Mouse (Mus musculus) left cerebral cortex, postnatal 4 days (tissue): Measurements from ENCODE around the gene Psma6. TPM values are rescaled to one million over a fixed set of nuclear protein-coding genes. Genes with fewer than 3 reads are reported as not detected.

Experiments used
- DNase-seq: peaks from one replicate; pipeline ENCODE4 v3.0.0-alpha.2; 2022
- intact Hi-C: fragments of 180-260 bp; cut with DNase I; formaldehyde crosslinking; loops from one replicate; pipeline ENCODE4 v1.15.1; 2025
- total RNA-seq, 2 experiments: library from RNA; stranded (reverse); gene quantifications; 2 replicates each; pipeline ENCODE4 v1.2.3; 2021

The Psma6 gene
- total RNA-seq, 2 experiments from 2014 or later, result 173 to 183 TPM

DNA sequence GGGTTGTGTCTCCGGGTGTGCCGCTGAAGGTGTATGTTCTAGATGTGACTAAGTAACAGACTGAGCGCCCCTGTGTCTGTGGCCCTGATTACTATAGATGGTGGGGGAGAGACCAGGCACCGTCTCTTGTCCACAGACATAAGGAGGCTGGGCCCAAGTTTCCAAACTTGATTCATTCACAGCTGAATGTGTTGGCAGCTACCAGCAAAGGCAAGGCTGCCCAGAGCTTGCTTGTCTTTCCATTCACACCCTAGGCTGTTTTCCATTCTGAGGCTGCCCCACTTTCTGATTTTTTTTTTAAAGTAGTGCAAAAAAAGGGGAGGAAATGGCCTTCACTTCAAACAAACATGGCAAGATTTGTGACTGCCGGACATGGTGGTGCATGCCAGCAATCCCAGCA is 72.9 kb downstream of the Psma6 start:
- intact Hi-C loops, result no loop called here
- no peak for DNase-seq

DNA sequence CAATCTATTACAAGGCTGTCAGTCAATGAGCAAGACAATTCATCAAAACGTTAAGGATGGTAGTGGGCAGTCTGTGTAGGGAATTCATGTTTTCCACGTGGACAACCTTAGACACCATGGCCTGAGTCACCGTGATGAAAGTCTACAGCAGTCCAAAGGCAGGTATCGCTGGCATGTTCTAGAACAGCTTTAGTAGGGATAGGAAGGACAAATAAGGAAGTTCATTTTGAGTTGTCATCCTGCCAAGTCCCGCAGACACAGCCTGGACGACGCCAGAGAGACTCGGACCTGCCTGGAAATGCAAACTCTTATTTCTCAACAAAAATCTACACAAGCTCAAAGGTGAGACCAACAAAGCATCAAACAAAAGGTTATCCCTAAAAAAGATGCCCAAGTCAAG is 75.7 kb downstream of the Psma6 start:
- no peak for DNase-seq
- intact Hi-C loops, result no loop called here

DNA sequence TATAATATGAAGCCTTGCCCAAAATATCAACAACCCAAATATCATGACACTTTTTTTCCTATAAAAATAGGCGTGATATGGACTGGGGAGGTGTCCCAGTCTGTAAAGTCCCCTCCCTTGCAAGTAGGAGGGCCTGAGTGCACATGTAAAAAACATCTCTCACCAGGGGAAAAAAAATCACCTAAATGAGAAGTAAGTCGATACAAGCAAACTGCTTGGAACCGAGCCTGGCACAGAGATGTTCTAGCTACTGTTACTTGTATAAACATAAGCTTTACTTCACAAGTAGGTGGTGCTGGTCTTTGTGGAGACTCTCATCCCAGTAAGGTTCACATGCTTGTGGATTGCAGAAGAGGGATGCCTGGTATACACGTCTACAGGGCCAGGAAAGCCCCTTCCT is 76.9 kb downstream of the Psma6 start:
- intact Hi-C loops, result no loop called here
- no peak for DNase-seq

GRCm38 (mm10) chr12:55461767-55462166 is 77.7 kb downstream of the Psma6 start:
- intact Hi-C loops, result no loop called here
- DNase-seq, result no peak

DNA sequence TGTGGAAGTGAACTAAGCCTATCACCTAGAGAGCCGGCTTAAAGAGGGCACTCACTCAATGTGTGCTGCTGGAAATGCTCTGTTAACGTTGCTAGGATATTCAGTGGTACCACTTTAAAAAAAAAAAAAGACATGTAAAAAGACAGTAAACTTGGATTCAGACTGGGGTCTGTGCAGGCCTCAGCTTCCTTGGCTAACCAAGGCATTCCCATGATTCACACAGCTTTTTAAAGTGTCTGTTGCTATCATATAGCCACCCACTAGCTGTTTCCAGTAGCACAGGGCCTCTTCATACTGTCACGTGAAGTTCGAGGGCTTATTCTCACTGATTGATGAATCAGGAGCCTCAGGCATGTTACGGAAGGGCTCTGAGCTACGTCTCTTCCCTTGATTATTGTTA is 78.4 kb downstream of the Psma6 start:
- DNase-seq, result no peak
- intact Hi-C loops, result no loop called here

GRCm38 (mm10) chr12:55463087-55463486 is 79.1 kb downstream of the Psma6 start:
- intact Hi-C loops, result no loop called here
- no peak for DNase-seq

DNA sequence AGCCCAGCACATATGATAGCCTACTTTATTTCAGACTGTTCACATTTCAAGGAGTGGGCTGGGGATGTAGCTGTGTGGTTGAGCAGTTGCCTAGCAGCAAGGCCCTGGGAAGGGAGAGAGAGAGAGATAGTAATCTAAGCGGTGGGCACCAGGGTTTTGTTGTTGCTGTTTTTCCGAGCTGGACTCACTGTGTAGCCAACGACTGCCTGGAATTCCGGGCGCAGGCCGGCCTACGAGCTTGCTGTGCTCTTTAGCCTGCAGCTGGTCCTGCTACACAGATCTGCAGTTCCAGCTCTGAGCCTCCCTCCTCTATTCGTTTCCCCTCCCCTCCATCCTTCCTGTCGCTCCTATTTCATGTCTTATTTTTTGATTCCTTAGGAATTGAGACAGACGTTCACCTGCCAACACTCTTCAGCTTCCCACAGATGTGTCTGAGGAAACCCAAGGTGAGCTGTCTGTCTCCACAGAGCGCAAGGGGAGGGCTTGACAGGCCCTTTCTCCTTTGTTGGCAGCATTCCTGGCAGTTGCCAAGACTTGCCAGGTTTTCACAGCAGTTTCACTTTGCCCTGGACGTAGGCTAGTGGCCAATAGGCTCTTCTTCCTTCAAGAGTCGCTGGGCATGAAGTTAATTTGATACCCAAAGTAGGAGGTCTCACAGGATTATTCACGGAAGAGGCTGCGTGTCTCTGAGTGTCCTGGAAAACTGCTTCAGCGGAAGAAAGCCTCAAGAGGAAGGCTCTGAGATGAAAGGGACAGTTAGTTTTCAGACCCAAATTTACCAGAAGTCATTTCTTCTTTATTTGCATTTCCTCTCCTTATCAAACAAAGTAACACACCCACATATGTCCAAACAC is 80.2 kb downstream of the Psma6 start:
- intact Hi-C loops, result no loop called here

DNA sequence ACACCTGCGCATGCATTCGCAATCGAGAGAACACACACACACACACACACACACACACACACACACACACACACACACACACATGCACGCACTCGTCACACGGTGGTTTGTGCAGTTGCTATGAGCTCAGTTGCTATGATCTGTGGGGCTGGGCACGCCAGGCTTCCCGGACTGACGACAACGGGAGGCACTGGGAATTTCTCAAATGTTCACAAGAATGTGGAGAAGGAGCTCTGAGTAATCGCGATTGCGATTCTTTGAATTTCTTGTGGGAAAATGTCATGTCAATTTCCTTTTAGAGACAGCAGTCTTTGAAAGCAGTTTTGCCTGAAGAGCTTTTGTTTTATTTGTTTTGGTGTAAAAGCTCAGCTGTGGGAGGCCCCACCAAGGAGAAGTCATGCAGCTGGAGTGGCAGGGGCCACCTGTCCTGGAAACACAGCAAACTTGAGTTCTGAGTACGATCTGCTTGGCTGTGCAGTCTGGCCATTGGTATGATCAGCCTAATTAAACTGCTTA is 80.9 kb downstream of the Psma6 start:
- peak; percentile 36 for DNase-seq

More for the DNA sequence above, 80.2 kb downstream of the Psma6 start:
- peak; percentile 86 for DNase-seq

DNA sequence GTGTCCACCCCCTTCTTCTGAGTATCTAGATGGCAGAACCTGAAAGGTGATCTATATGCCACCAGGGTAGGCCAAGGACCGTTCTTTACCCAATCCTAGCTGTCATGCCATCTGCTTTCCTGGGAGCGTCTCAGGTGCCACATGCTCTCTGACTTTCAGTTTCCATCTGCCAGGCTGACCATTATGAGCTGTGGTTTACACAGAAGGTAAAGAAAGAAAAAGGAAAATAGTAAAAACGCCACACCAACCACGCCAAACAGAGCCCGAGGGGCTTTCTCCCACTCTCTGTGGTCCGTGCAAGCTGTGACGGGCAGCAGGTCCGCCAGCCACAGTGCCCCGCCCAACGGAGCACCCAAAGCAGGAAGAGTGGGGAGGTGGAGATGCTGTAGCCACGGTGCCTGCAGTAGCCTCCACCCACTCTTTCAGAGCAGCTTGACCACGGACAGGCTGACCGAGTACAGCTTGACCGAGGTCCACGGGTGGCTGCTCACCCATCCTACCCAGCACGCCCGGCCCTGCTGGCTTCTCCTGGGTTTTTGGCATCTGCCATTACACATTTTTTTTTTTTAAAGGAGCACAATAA is 81.5 kb downstream of the Psma6 start:
- intact Hi-C loops, result no loop called here
- DNase-seq, result peak; percentile 29

More for the DNA sequence above, 80.9 kb downstream of the Psma6 start:
- intact Hi-C loops, result no loop called here

- DNase-seq, result peak; percentile 50
- intact Hi-C loops, result no loop called here
Observed at GRCm38 (mm10) chr12:55466088-55466701, 82.2 kb downstream of the Psma6 start.

- DNase-seq, result no peak
- intact Hi-C loops, result no loop called here
Observed at GRCm38 (mm10) chr12:55466816-55467215, 82.8 kb downstream of the Psma6 start.

DNA sequence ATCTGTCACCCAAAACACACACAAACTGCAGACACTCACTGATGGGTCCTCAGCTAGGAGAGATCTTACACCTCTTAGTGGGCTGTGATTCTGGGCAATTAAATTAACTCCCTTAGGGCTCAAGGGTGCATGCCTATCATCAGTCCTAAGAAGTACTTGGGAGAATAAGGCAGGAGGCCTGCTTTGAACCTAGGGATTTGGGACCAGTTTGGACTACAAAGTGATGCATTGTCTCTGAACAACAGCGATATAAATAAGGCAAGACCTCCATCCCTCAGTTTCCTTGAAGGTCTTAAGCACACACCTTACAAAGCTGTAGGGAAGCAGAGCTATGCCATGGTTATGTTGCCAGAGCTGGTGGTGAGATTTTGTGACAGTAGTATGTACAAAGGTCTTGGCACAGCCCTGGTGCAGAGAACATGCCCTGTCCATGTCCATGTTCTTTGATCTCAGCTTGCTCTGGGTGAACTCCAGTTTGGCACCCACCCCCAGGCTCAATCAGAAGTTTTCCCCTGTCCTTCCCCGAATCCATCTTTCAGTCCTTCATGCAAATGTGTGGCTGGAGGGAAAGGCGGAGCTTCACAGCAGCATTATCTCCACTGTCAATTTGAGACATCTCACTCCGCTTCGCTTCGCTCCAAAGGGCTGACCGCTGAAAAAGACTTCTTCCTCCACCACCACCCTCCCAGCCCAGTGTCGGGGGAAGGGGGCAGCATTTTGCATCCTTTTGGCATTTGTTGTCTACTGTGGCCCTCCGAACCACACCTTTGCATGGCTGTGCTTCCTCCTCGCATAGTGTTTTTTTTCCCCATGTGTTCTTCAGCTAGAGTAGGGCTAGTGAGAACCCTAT is 83.5 kb downstream of the Psma6 start:
- intact Hi-C loops, result no loop called here
- no peak for DNase-seq

Other genes starting within 250 kb of the Psma6 start
- gene Srp54b, start 229.1 kb upstream of the Psma6 start, total RNA-seq, result 10 to 100 TPM; 52.7 to 56.2 TPM
- gene 1700047I17Rik2, start 184.6 kb upstream of the Psma6 start, total RNA-seq, result 10 to 100 TPM in 1 of 2 experiments, 1 to 10 TPM in 1; 1.8 to 13.0 TPM
- 10 to 100 TPM; 34.4 to 41.0 TPM for gene Srp54c, start 154.1 kb upstream of the Psma6 start, total RNA-seq
- 10 to 100 TPM in 1 of 2 experiments, 1 to 10 TPM in 1; 9.5 to 12.7 TPM for gene 1110008L16Rik, start 84.6 kb upstream of the Psma6 start, total RNA-seq
- 10 to 100 TPM; 15.5 to 20.5 TPM for gene Ppp2r3c, start 81.2 kb upstream of the Psma6 start, total RNA-seq
- 10 to 100 TPM; 26.8 to 33.6 TPM for gene Nfkbia, start 108.4 kb downstream of the Psma6 start, total RNA-seq
- gene Aldoart2, start 181.0 kb downstream of the Psma6 start, total RNA-seq, result not detected
- under 1 TPM; 0.50 to 0.60 TPM for gene Insm2, start 215.2 kb downstream of the Psma6 start, total RNA-seq